Mouse (Mus musculus) neural tube, embryonic 14.5 days (tissue): Measurements from ENCODE around the gene Sh3glb2. TPM values are rescaled to one million over a fixed set of nuclear protein-coding genes. Genes with fewer than 3 reads are reported as not detected.

Experiments
- ATAC-seq: fragments of 200-750 bp; cut with Nextera tagmentation; 2 replicates; pipeline ENCODE4 v1.8.0; 2017; ENCODE audit warnings: low read depth, mild to moderate bottlenecking, moderate TSS enrichment, moderate library complexity
- H3K27ac ChIP-seq: fragments of 300-500 bp; sonication (generic); 2 replicates; pipeline ENCODE4 v1.5.1; 2014; ENCODE audit warnings: low read depth, mild to moderate bottlenecking, control low read depth, low read length, moderate library complexity, mixed read lengths
- H3K27me3 ChIP-seq: fragments of 300-500 bp; sonication (generic); 2 replicates; pipeline ENCODE4 v1.6.1; 2014; ENCODE audit warnings: low read length; ENCODE audit not compliant: control insufficient read depth, insufficient read depth
- H3K36me3 ChIP-seq: fragments of 300-500 bp; sonication (generic); 2 replicates; pipeline ENCODE4 v1.6.1; 2014; ENCODE audit warnings: low read length, mixed read lengths; ENCODE audit not compliant: control insufficient read depth, insufficient read depth
- H3K4me1 ChIP-seq: fragments of 300-500 bp; sonication (generic); 2 replicates; pipeline ENCODE4 v1.6.1; 2014; ENCODE audit warnings: low read length; ENCODE audit not compliant: control insufficient read depth, insufficient read depth
- H3K4me2 ChIP-seq: fragments of 300-500 bp; sonication (generic); 2 replicates; pipeline ENCODE4 v1.6.1; 2014; ENCODE audit warnings: mild to moderate bottlenecking, low read depth, low read length, control low read depth
- H3K4me3 ChIP-seq: fragments of 300-500 bp; sonication (generic); 2 replicates; pipeline ENCODE4 v1.5.1; 2014; ENCODE audit warnings: low read depth, low read length, control low read depth, mixed read lengths
- H3K9ac ChIP-seq: fragments of 300-500 bp; sonication (generic); replicated peaks from 2 replicates; pipeline ENCODE4 v1.6.1; 2014; ENCODE audit warnings: low read depth, mild to moderate bottlenecking, control low read depth, low read length, mixed read lengths
- H3K9me3 ChIP-seq: fragments of 300-500 bp; sonication (generic); 2 replicates; pipeline ENCODE4 v1.6.1; 2016; ENCODE audit warnings: low read length; ENCODE audit not compliant: control insufficient read depth
- WGBS: fragments of 180-500 bp; shearing (Covaris S2); extraction: QIAGEN DNeasy Blood & Tissue Kit; methylation state at CpG from one replicate; pipeline ENCODE4 v1.1.7; 2014; 5-methylcytosine and 5-hydroxymethylcytosine counted together
- polyA plus RNA-seq: library from polyadenylated mRNA; unstranded; fragments of >200 nt; fragmentation: Nextera tagmentation; extraction: Ambion mirVana; gene quantifications from 2 replicates; pipeline ENCODE4 v1.2.1, GENCODE M21; 2014

Sh3glb2 gene
- polyA plus RNA-seq, 1 experiment from 2014 or later, result 145 TPM

DNA sequence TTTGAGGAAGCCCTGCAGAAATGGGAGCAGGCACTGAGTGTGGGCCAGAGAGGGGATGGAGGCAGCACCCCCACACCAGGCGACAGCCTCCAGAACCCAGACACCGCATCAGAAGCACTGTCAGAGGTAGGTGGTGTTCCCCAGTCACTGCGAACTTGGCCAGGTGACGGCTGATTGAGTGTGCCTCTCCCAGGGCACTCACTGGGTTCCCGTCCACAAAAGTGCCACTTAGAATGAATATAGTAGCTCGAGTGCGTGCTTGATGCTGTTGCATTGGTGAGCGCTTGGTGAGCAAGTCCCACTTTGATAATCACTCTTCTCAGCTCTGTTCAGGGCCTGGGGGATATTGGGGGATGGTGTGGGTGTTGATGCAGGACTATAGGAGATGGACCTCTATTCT, 12.4 kb upstream of the Sh3glb2 start:
- Histone ChIP-seq H3K9ac (no peak overlapping the region), H3K9me3 (no peaks in the 10 kb centered on the region), H3K4me2 (no peak overlapping the region), H3K36me3 (peaks cover 65% of the 10 kb centered on the region), H3K4me1 (no peaks in the 10 kb centered on the region), H3K4me3 (no peak overlapping the region), H3K27ac (no peak overlapping the region), H3K27me3 (no peaks in the 10 kb centered on the region)
- over 99% methylated on average over 8 of the region's 8 CpGs for WGBS
- no peak for ATAC-seq

DNA sequence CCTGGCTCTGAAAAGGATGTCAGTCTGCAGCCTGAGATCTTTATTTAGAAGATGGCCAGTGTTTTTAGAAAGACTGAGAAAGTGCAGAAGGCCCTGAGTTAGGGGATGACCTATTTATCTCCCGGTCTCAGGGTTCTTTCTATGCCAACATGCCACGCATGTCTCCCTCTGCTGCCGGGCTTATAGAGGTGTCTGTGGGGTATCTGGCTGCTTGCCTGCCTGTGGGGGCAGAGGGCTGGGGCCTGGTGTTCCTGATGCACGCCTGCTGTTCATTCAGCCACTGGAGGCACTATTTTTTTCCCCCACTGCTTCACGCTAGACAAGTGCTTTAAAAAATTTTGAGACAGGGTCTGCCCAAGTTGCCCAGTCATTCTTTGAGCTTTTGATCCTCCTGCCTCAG, 7.1 kb upstream of the Sh3glb2 start:
- no peak overlapping the region for H3K4me3 ChIP-seq
- no peak for ATAC-seq
- peaks cover 35% of the 10 kb centered on the region for H3K36me3 ChIP-seq
- H3K4me1 ChIP-seq, result peaks cover 12% of the 10 kb centered on the region
- no peaks in the 10 kb centered on the region for H3K9me3 ChIP-seq
- no peak overlapping the region for H3K4me2 ChIP-seq
- no peak overlapping the region for H3K27ac ChIP-seq
- H3K9ac ChIP-seq, result no peak overlapping the region
- H3K27me3 ChIP-seq, result no peaks in the 10 kb centered on the region
- WGBS, result 67% methylated on average over 5 of the region's 5 CpGs

DNA sequence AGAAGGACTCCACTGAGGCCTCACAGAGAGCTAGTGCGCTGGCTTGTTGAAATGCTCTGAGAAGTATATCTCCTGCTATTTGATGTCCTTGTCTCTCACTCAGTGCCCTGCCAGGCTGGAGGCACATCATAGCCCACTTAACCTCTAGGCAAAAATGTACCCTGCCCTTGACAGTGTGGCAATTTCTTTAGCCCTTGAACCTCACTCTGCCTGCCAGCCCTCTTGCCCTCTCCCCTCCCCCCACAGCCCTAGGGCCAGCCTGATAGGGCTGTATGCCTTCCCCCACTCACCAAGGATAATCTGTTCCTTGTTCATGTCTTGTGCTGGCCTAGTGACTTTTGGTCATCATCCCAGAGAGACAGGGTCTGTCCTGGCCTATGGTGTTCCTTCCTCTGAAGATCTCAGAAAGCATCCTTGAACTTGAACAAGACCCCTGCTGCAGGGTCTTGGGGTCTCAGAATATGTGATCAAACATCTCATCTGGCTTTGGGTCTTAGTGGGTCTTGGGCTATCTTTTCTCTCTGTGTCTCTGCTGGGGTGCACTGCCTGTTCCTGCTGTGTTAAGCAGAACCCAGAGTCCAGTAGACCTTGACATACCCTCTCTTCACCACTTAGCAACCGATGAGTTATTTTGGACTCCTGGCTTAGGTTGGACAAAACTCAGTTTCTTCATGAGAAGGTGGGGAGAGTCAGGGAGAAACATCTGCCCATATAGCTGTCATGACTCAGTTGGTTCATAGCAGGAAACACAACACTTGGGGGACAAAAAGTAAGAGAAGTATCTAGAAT, 6.3 kb upstream of the Sh3glb2 start:
- H3K27ac ChIP-seq, result no peak overlapping the region
- H3K4me2 ChIP-seq, result peak overlapping the region; percentile 96
- H3K9me3 ChIP-seq, result no peaks in the 10 kb centered on the region
- peaks cover 12% of the 10 kb centered on the region for H3K4me1 ChIP-seq
- peaks cover 28% of the 10 kb centered on the region for H3K36me3 ChIP-seq
- H3K27me3 ChIP-seq, result no peaks in the 10 kb centered on the region
- no peak for ATAC-seq
- 100% methylated on average over 2 of the region's 2 CpGs for WGBS
- no peak overlapping the region for H3K9ac ChIP-seq
- H3K4me3 ChIP-seq, result no peak overlapping the region

DNA sequence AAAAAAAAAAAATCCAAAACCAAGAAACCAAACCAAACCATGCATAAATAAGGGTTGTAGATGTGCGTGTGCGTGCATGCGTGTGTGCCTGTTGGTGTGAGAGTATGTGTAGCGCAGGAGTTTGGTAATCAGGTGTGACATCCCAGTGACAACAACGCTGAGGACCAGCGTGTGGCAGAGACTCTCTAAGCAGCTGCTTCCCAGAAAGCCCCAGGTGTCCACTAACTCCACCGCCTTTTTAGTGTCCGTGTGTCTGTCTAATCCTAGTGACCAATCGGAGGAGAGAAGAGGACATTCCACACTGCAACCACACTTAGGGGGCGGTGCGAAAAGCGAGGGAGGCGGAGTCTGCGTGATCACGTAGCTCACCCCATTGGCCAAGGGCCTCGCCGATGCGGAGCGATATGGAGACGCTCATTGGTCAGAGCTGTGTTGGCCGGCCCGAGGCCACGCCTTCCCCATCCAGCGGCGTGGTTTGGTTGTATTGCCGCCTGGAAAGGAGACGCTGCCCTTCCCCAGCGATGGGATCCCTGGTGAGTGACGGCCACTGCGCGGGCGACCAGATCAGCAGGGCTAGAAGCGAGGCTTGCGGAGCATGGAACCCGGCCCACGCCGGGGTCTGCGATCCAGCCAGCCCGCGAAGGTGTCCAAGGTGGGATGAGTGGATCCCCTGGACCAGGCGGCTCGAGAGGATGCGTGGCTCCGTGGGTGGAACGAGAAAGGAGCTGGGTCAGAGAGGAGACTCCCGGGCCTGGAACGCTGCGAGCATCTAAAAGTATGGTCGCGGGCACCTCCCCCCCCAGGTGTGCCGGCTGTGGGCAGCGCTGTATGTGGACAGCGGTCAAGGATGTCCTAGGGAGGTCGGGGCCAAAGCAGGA, 4.9 kb upstream of the Sh3glb2 start, which contains the start of gene Miga2:
Miga2 (plus strand) TSS at position 461 of the 878 bp plus-strand sequence.
- peak within 1 kb of the TSS; percentile 74 for H3K27ac ChIP-seq
- 0% methylated on average over 54 of the region's 54 CpGs for WGBS
- H3K27me3 ChIP-seq, result no peaks in the 10 kb centered on the region

DNA sequence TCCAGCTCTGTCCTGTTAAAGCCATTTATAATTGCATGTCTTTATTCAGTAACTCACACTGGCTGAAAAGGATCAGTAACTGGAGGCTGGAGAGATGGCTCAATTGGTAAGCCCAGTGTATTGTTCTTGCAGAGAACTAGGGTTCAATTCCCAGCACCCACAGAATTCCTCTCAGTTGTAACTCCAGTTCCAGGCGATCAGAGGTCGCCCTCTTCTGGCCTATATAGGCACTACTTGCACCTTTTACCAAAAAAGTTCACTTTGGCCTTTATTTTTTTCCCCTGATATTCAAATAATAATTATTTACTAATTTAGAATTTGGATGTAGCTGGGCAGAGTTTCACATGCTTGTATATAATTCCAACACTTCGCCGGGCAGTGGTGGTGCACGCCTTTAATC, 3.7 kb upstream of the Sh3glb2 start:
- Histone ChIP-seq H3K36me3 (peaks cover 5% of the 10 kb centered on the region; the same call in 1 of the 2 replicates), H3K27me3 (no peaks in the 10 kb centered on the region), H3K9ac (no peak overlapping the region), H3K27ac (no peak overlapping the region), H3K9me3 (no peaks in the 10 kb centered on the region), H3K4me3 (no peak overlapping the region), H3K4me2 (no peak overlapping the region), H3K4me1 (peaks cover 20% of the 10 kb centered on the region)
- WGBS, result 79% methylated on average over 5 of the region's 5 CpGs
- no peak for ATAC-seq

More for the DNA sequence above, 4.9 kb upstream of the Sh3glb2 start, which contains the start of gene Miga2:
- H3K4me3 ChIP-seq, result peak within 1 kb of the TSS; percentile 95
- peak within 1 kb of the TSS; percentile 96 for H3K4me2 ChIP-seq
- H3K36me3 ChIP-seq, result peaks cover 15% of the 10 kb centered on the region
- H3K9ac ChIP-seq, result peak within 1 kb of the TSS; percentile 76
- no peaks in the 10 kb centered on the region for H3K9me3 ChIP-seq
- ATAC-seq, result peak; percentile 99
- H3K4me1 ChIP-seq, result peaks cover 12% of the 10 kb centered on the region

DNA sequence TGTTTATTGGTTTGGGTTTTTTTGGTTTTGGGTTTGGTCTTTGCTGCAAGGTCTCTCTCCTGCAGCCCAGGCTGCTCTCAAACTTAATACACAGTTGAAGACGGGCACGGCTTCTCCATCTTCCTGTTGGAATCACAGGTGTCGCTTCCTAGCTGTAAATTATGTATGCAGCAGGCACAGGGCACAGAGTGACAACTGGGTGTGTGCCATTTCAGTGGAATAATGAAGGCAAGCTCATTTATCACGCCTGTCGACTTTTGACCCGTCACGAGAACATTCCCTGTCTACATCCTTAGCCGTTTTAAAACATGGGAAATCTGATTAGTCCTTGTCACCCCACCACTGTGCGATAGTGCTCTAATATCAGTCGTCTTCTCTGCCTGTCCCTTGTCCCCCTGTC, 1.5 kb upstream of the Sh3glb2 start:
- Histone ChIP-seq H3K27me3 (no peaks in the 10 kb centered on the region), H3K4me2 (no peak overlapping the region), H3K9ac (no peak overlapping the region), H3K9me3 (no peaks in the 10 kb centered on the region), H3K4me1 (peaks cover 27% of the 10 kb centered on the region), H3K36me3 (no peaks in the 10 kb centered on the region), H3K4me3 (no peak overlapping the region), H3K27ac (no peak overlapping the region)
- no peak for ATAC-seq
- 67% methylated on average over 10 of the region's 10 CpGs for WGBS

DNA sequence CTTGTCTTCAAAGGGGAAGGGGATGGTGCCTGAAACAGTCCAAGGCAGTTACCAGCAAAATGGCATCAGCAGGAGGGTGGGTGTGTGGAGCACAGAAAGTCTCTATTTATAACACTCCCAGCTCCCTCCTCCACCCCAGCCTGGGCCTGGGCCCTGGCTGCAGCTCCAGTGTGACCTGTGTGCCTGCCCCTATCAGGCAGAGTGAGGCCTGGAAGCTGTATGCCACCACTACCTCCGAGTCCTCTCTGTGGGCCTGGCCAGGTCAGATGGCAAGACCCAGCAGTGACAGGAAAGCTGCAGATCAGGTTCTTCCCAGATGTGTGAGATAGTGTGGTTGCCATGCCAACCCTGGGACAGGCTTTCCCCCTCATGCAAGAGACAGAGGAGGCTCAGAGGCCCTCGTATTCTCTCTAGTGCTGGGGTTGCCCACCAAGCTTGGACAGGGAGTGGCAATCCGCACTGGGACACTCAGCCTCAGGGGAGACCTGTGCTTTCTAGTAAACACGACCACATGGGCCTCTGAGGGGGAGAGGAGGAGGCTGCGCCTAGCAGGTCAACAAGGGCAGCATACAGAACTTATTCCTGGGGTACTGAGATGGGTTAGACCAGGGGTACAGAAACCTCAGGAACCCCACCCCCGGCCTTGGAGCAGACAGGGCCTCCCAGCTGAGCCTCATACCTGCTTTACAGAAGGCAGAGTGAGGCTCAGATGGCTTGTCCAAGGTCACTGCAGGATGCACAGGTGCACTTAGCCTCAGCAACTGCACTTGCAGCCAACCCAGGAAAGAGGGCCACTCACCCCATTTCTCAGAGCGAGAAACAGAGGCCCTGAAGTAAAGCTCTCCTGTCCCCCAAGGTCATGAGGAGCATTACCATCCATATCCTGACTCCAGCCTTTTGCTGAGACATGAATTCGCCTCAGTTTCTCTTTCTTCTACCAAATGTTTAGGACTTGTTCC, 1.3 kb downstream of the Sh3glb2 start:
- peak overlapping the region; percentile 28; the same call in 1 of the 2 replicates for H3K9ac ChIP-seq
- no peaks in the 10 kb centered on the region for H3K9me3 ChIP-seq
- H3K36me3 ChIP-seq, result peaks cover 10% of the 10 kb centered on the region; the same call in 1 of the 2 replicates
- no peak for ATAC-seq
- H3K4me2 ChIP-seq, result peak overlapping the region; percentile 92
- H3K4me1 ChIP-seq, result peaks cover 15% of the 10 kb centered on the region
- H3K27me3 ChIP-seq, result no peaks in the 10 kb centered on the region
- peak overlapping the region; percentile 78 for H3K4me3 ChIP-seq
- 61% methylated on average over 8 of the region's 8 CpGs for WGBS
- H3K27ac ChIP-seq, result no peak overlapping the region

DNA sequence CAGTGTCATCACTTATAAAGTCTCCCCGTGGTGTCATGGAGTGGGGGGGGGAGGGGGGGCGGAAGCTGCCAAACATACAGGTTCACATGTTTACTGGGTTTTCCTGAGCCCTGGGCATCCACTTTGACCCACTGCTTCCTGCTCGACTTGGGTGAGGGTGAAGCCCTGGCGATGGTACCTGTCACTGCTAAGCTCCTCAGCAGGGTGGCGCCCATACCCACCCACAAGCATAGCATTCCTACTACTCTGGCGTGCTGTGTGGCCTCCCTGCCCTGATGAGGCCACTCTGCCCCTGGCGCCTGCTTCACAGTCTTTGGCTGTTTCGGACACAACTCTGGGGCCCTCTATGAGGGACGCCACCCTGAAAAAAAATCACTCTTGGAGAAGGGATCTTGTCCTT, 2.2 kb downstream of the Sh3glb2 start:
- Histone ChIP-seq H3K9ac (no peak overlapping the region), H3K9me3 (no peaks in the 10 kb centered on the region), H3K4me3 (no peak overlapping the region), H3K4me1 (peaks cover 15% of the 10 kb centered on the region), H3K36me3 (peaks cover 14% of the 10 kb centered on the region; the same call in 1 of the 2 replicates), H3K27ac (no peak overlapping the region), H3K4me2 (no peak overlapping the region), H3K27me3 (no peaks in the 10 kb centered on the region)
- WGBS, result 72% methylated on average over 9 of the region's 9 CpGs
- no peak for ATAC-seq
